Mouse (Mus musculus) ovary, postnatal 14 days (tissue): ENCODE data around the gene Pp2d1.

Source experiments
- DNase-seq: peaks from one replicate; pipeline ENCODE4 v3.0.0; 2022; ENCODE audit warnings: low spot score

Pp2d1 gene

DNA sequence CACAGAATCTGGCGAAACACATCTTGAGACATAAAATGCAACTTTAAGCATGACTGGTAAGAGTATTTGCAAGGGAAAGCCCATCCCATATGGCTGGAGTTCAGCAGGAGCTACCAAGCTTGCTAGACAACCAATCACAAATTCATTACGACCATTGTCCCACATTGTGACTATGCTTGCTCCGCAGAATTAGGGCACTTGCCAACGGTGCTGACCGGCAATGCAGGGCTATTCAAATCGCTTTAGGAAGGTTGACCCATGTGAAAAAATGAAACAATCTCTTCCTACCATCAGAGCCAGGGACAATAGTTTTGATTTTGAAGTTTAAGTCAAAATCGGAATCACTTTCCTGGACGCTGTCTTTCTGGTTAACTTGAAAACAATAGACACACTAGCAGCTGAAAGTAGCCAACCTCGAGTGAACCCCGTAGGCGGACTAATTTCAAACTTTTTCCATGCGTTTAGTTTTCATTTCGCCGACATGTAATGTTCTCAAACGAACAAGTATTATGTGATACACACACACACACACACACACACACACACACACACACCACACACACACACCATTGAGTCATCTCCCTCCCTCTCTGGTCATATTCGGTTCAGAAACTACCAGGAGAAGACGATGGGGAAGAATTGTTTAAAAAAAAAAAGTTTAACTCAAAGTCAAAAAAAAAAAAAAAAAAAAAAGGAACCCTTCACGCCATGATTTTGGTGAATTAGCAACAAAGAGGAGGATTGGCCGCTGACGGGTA lies 27.1 kb upstream of the Pp2d1 start, which contains the start of gene Kat2b:
TSS of gene Kat2b (plus strand) at position 701 of the 758 bp plus-strand sequence.
- no peak for DNase-seq

DNA sequence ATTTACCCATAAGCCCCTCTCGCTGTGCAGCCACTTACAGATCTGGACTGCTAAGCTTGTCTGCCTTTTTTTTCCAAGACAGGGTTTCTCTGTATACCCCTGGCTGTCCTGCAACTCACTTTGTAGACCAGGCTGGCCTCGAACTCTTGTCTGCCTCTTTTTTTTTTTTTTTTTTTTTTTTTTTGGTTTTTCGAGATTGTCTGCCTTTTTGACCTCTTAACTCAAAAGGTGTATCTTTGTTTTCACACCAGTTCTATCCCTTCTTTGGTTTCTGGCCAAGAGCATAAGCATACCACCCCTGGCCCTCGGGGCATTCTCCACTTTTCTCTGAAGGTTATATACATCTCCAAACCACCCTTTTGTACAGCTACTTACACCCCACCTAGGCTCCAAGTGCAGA lies 25.6 kb upstream of the Pp2d1 start:
- no peak for DNase-seq

DNA sequence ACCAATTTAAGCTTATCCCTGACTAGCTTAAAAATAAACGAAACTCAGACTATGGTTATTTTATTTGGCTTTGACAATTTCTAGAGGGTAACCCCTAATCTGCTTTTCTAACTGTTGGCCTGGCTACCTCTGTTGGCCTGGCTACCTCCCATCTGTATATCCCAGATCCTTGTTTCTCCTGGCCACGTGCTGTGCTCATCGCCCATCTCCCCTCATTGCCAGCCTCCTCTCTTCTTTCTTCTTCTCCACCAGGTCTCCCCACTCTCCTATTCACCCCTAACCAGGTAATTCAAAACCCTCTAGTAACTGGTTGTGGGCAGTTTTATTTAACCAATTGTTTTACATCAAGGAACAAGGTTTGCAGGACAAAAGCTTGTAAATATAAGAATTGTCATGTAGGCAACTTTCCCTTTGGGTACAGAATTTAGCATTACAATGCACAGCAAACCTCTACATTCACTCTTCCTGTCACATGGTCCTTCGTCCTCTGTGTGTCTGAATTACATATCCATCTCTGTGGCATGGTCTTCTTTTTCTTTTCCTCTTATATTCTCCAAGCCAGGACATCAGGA lies 22.3 kb upstream of the Pp2d1 start:
- no peak for DNase-seq

DNA sequence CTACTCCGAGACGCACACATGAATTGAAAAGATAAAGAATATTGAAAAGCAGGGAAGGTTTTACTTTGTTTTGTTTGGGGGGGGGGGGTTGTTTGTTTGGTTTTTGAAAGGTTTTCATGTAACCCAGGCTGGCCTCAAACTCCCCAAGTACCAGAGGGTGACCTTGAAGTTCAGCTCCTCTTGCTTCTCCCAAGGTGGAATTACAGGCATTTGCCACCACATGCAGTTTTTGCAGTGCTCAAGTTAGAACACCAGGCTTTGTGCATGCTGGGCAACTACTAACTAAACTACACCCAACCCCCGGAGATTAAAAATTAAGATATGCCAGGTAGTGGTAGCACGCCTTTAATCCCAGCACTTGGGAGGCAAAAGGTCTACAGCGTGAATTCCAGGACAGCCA lies 20.4 kb upstream of the Pp2d1 start:
- no peak for DNase-seq

- DNase-seq, result no peak
Observed at GRCm38 (mm10) chr17:53557443-53557842, 18.2 kb upstream of the Pp2d1 start.

GRCm38 (mm10) chr17:53554813-53555212 lies 15.6 kb upstream of the Pp2d1 start:
- no peak for DNase-seq

GRCm38 (mm10) chr17:53554088-53554487 lies 14.8 kb upstream of the Pp2d1 start:
- no peak for DNase-seq

DNA sequence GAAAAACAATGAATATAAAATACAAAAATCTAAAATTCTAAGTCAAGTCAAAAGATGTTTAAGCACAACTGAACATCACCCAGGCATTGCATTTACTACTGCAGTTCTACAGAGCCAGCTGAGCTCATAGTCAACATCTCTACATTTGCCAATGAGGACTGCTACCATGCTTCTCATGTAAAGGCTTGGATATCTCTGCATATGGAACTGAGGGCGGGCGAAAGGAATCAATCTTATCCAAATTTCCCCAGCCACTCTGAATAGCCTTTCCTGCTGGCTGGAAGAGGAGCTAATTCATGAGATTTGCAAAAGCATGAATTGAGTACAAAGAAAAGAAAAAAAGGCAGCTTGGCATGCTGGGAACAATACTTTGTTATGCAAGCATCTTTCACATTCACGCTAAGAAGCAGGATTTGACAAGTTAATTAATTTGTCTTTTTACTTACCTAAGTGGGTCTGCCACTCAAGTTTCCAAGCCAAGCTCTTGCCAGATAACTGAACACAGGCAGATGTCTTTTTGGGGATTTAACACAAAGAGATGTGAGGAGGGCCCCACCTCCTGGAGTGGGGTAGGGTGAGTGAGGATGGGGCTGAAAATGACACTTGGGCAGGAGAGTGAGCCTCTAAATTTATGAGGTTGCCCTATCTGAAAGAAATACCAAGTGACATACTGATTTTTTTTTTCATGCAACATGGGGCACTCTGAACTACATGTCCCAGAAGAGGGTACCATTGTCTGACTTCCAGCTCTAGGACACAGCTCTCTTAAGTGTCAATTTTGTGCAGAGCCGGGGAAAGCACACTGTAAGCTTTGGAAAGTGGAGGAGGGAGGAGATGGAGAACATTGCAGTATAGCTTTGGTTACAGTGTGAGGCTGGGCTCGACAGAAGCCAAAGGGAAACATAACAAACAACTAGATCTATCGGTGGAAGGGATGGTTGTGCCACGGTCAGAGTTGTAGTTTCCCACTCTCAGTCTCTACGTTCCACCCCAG lies 12.4 kb upstream of the Pp2d1 start:
- DNase-seq, result no peak

- peak; percentile 7 for DNase-seq
Observed at GRCm38 (mm10) chr17:53543591-53544324, 4.5 kb upstream of the Pp2d1 start.

DNA sequence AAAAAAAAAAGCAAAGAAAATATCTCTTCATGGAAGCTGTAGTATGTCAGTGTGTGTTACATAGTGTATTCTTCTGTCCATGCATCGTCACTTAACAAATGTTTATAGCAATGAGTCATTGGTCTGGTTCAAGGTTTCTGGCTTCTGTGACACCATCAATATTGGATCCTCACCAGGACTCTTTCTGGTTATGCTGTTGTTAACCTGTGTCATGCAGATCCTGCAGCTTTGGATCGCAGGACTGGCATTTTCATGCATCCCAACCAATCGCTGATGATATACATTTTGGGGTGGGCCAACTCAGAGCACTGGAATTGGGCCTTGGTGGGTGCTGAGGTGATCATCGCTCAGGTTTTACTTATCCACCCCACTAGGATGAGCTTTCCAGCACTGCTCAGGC lies 3.3 kb upstream of the Pp2d1 start:
- DNase-seq, result no peak

- no peak for DNase-seq
Observed at GRCm38 (mm10) chr17:53532425-53532824, 6.8 kb downstream of the Pp2d1 start.

- no peak for DNase-seq
Observed at GRCm38 (mm10) chr17:53531160-53531559, 8.1 kb downstream of the Pp2d1 start.

DNA sequence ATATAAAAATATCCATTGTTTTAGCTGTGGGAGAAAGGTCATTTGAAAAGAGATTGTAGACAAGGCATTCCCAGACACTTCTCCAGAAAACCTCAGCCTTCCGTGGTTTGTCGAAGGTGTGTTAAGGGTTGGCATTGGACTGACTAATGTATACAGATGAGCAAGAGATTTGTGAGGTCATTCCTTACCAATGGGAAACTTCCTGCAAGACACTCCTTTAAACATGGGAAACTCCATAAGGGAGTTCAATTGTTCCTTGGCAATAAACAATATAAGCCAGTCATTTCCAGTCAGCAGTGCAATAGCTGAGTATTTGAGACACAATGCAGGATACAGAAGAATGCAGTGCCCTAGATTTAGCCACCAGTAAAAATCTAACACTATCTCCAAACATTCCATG lies 11.2 kb downstream of the Pp2d1 start:
- DNase-seq, result no peak

- no peak for DNase-seq
Observed at GRCm38 (mm10) chr17:53520509-53520908, 18.7 kb downstream of the Pp2d1 start.

DNA sequence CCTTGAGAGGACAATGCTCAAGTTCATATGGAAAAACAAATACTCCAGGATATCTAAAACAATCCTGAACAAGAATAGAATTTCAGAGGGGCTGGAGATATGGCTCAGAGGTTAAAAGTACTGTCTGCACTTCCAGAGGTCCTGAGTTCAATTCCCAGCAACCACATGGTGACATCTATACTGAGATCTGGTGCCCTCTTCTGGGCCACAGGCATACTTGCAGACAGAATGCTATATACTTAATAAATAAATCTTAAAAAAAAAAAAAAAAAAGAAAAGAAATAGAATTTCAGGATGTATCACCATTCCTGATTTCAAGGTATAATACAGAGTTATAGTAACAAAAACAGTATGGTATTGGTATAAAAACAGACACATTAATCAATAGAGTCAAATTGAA lies 19.9 kb downstream of the Pp2d1 start:
- no peak for DNase-seq

DNA sequence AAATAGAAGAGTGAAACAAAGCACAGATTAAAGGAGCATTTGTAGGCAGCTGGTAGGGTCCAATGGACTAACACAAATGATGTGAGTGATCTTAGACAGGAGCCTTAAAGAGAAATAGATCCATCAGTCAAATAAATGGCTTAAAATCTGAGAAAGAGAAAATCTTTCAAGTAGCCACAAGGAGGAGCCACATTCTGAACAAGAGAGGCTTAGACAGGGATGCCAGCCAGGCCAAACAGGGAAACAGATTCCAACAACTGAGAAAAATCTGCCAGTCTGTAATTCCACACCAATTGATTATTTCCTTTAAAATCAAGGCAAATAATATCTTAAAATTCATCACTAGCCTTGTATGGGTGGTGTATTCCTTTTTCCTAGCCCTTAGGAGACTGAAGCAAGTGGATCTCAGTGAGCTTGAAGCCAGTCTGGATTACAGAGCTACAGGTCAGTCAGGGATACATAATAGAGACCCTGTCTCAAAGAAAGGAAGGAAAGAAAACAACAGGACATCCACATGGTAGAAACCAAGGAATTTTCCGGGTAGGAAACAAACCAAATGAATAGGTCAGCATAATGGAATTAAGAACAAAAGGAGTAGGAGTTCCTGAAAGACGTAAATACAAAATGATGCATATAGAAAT lies 26.8 kb downstream of the Pp2d1 start:
- no peak for DNase-seq

GRCm38 (mm10) chr17:53502966-53503365 lies 36.3 kb downstream of the Pp2d1 start:
- DNase-seq, result no peak

- DNase-seq, result no peak
Observed at GRCm38 (mm10) chr17:53489007-53489378, 50.3 kb downstream of the Pp2d1 start.

- no peak for DNase-seq
Observed at GRCm38 (mm10) chr17:53488291-53489006, 50.8 kb downstream of the Pp2d1 start.

- DNase-seq, result no peak
Observed at GRCm38 (mm10) chr17:53480433-53480832, 58.8 kb downstream of the Pp2d1 start.

GRCm38 (mm10) chr17:53479604-53480041 lies 59.6 kb downstream of the Pp2d1 start:
- peak; percentile 36 for DNase-seq
